Comparison of ENCODE assay signal across 27 mouse cellular contexts in genomic region chr16:90794708-90795107, GRCm38 (mm10). TPM values are rescaled to one million over a fixed set of nuclear protein-coding genes. Genes with fewer than 3 reads are reported as not detected.
"Had no signal": no experiment of that assay in that cellular context is flagged by ENCODE, and none has a peak within 500 bp of the region (broad histone marks: within the 10 kb centered on the region; RNA-seq: fewer than 3 reads in every experiment).

No protein-coding gene starts in this region.

- H3K27me3 ChIP-seq: heart, embryonic 12.5 days; hindbrain, embryonic 13.5 days; hindbrain, embryonic 15.5 days; kidney, embryonic 15.5 days; limb, embryonic 13.5 days; limb, embryonic 15.5 days; liver, embryonic 12.5 days had no signal

- ATAC-seq: hindbrain, postnatal 0 days; intestine, embryonic 16.5 days; liver, embryonic 12.5 days had no signal

- DNase-seq: gastrocnemius, adult 2 months; gastrocnemius, postnatal 10 days; gastrocnemius, postnatal 25 days; heart, adult 18-20 months; heart, postnatal 10 days; kidney, adult 11 months; kidney, adult 2 months; kidney, adult 9 months; kidney, postnatal 14 days; kidney, postnatal 36 days; layer of hippocampus, adult 9-11 months; left cerebral cortex, postnatal 4 days had no signal

- H3K4me3 ChIP-seq: gastrocnemius, adult 2 months; heart, embryonic 10.5 days; heart, embryonic 12.5 days; hindbrain, embryonic 13.5 days; hindbrain, embryonic 15.5 days; kidney, embryonic 15.5 days; left cerebral cortex, adult 2 months; limb, embryonic 13.5 days; limb, embryonic 15.5 days; liver, embryonic 12.5 days had no signal

- H3K4me1 ChIP-seq: hindbrain, embryonic 13.5 days; hindbrain, embryonic 15.5 days; kidney, embryonic 15.5 days; limb, embryonic 13.5 days; limb, embryonic 15.5 days; liver, embryonic 12.5 days had no signal

- H3K9me3 ChIP-seq: heart, embryonic 10.5 days; heart, embryonic 12.5 days; hindbrain, embryonic 13.5 days; hindbrain, embryonic 15.5 days; kidney, embryonic 15.5 days; limb, embryonic 13.5 days; limb, embryonic 15.5 days; liver, embryonic 12.5 days had no signal

RNA-seq across cellular contexts. Expression of gene Eva1c, which starts 31.8 kb away (rescaled TPM):
- total RNA-seq: granulocyte monocyte progenitor cell, adult 5-6 weeks; hematopoietic stem cell, adult 5-6 weeks had no signal

RNA-seq across cellular contexts. Expression of gene Mrap, which starts 56.7 kb away (rescaled TPM):
- total RNA-seq: hematopoietic stem cell, adult 5-6 weeks; left cerebral cortex, postnatal 4 days had no signal
- polyA plus RNA-seq: hindbrain, embryonic 13.5 days; intestine, embryonic 14.5 days; kidney, postnatal 0 days; limb, embryonic 13.5 days had no signal
